ENCODE assay signal across 8 mouse cellular contexts in genomic region chr7:119519654-119520053, GRCm38 (mm10). TPM values are rescaled to one million over a fixed set of nuclear protein-coding genes. Genes with fewer than 3 reads are reported as not detected.
DNase-seq lines count a peak whose midpoint lies in the region; ATAC-seq and TF ChIP-seq lines count a peak whose summit lies in the region.

No protein-coding gene starts in this region.

- no peak overlapping the region for H3K4me2 ChIP-seq in forebrain, postnatal 0 days (ENCODE audit: low read depth)
- H3K4me2 ChIP-seq in forebrain, embryonic 12.5 days: no peak overlapping the region
- H3K4me2 ChIP-seq in intestine, embryonic 14.5 days (ENCODE audit: low read length): no peak overlapping the region

- H3K9ac ChIP-seq in forebrain, postnatal 0 days: no peak overlapping the region
- no peak overlapping the region for H3K9ac ChIP-seq in forebrain, embryonic 12.5 days
- H3K9ac ChIP-seq in intestine, embryonic 14.5 days (ENCODE audit: low read length): no peak overlapping the region

- no peaks in the 10 kb centered on the region for H3K27me3 ChIP-seq in forebrain, postnatal 0 days (ENCODE audit: insufficient read depth, low read length)
- H3K27me3 ChIP-seq in forebrain, embryonic 12.5 days: 0 out of 2 replicates have a peak, but pooled peaks cover 1% of the 10 kb centered on the region
- no peaks in the 10 kb centered on the region for H3K27me3 ChIP-seq in intestine, embryonic 14.5 days (replicated peaks; ENCODE audit: control insufficient read depth, insufficient read depth, low read length)
- H3K27me3 ChIP-seq in splenic B cell, adult 2 months (ENCODE audit: control insufficient read depth, insufficient read depth, low read length, poor library complexity, severe bottlenecking): no peaks in the 10 kb centered on the region

- H3K36me3 ChIP-seq in forebrain, postnatal 0 days (ENCODE audit: insufficient read depth): no peaks in the 10 kb centered on the region
- no peaks in the 10 kb centered on the region for H3K36me3 ChIP-seq in forebrain, embryonic 12.5 days (replicated peaks)
- no peaks in the 10 kb centered on the region for H3K36me3 ChIP-seq in intestine, embryonic 14.5 days (ENCODE audit: control insufficient read depth, insufficient read depth, low read length)
- H3K36me3 ChIP-seq in splenic B cell, adult 2 months (ENCODE audit: control insufficient read depth, insufficient read depth, low read length, poor library complexity, severe bottlenecking): no peaks in the 10 kb centered on the region

- no peaks in the 10 kb centered on the region for H3K9me3 ChIP-seq in forebrain, postnatal 0 days (ENCODE audit: low read length)
- H3K9me3 ChIP-seq in forebrain, embryonic 12.5 days: no peaks in the 10 kb centered on the region
- no peaks in the 10 kb centered on the region for H3K9me3 ChIP-seq in intestine, embryonic 14.5 days (ENCODE audit: control insufficient read depth, low read length)

- no peak for ATAC-seq in forebrain, postnatal 0 days
- ATAC-seq in forebrain, embryonic 12.5 days (ENCODE audit: low FRiP score): no peak
- peak; percentile 83; the same call in 1 of the 2 replicates for ATAC-seq in common myeloid progenitor, adult 5-6 weeks (replicated peaks; ENCODE audit: low read depth, poor library complexity, severe bottlenecking)
- ATAC-seq in intestine, embryonic 14.5 days (replicated peaks; ENCODE audit: low FRiP score, low TSS enrichment, low read depth): no peak

- WGBS in forebrain, postnatal 0 days: 51% methylated on average over 5 of the region's 5 CpGs
- WGBS in forebrain, embryonic 12.5 days: 54% methylated on average over 5 of the region's 5 CpGs
- WGBS in intestine, embryonic 14.5 days: 47% methylated on average over 5 of the region's 5 CpGs

- no peaks in the 10 kb centered on the region for H3K4me1 ChIP-seq in forebrain, postnatal 0 days (ENCODE audit: insufficient read depth)
- H3K4me1 ChIP-seq in forebrain, embryonic 12.5 days: no peaks in the 10 kb centered on the region
- no peaks in the 10 kb centered on the region for H3K4me1 ChIP-seq in intestine, embryonic 14.5 days (replicated peaks; ENCODE audit: control insufficient read depth, insufficient read depth, low read length)

- TF ChIP-seq CTCF in forebrain, postnatal 0 days (IDR thresholded peaks at IDR 0.05; ENCODE audit: low read depth): peak; percentile 83

- no peak overlapping the region for H3K4me3 ChIP-seq in forebrain, postnatal 0 days (ENCODE audit: low read depth, low read length)
- H3K4me3 ChIP-seq in forebrain, embryonic 12.5 days (replicated peaks): no peak overlapping the region
- no peak overlapping the region for H3K4me3 ChIP-seq in intestine, embryonic 14.5 days (ENCODE audit: low read depth, low read length)

- peak; percentile 63 for DNase-seq in forebrain, postnatal 0 days
- peak; percentile 79 to 85 for DNase-seq in adrenal gland, adult 18-20 months (ENCODE audit: low spot score in 2 of 2)
- DNase-seq in intestine, embryonic 14.5 days (ENCODE audit: low spot score): peak; percentile 81
- peak; percentile 66 for DNase-seq in left cerebral cortex, adult 11 months (ENCODE audit: low spot score)
- peak; percentile 43 to 64 for DNase-seq in lung, postnatal 4 days
- DNase-seq in splenic B cell, adult 2 months (ENCODE audit: low read depth, low spot score): peak; percentile 8

- H3K27ac ChIP-seq in forebrain, postnatal 0 days (ENCODE audit: low read depth, low read length): no peak overlapping the region
- no peak overlapping the region for H3K27ac ChIP-seq in forebrain, embryonic 12.5 days
- H3K27ac ChIP-seq in intestine, embryonic 14.5 days (ENCODE audit: low read depth): no peak overlapping the region

RNA-seq across cellular contexts. Expression of gene Acsm5, which starts 0.4 kb away (rescaled TPM):
- 0.15 TPM in 1 of 2 replicates, not detected in the other for total RNA-seq in forebrain, postnatal 0 days (2014; rRNA removed)
- polyA plus RNA-seq in forebrain, postnatal 0 days (2015; fragmentation: Nextera tagmentation; extraction: Ambion mirVana): not detected in 2 replicates
- polyA plus RNA-seq in forebrain, embryonic 12.5 days (2016; fragmentation: Nextera tagmentation; extraction: Ambion mirVana): not detected in 2 replicates
- total RNA-seq in adrenal gland, adult 18-20 months (2021): 1 to 10 TPM; 5.1 to 6.5 TPM
- total RNA-seq in common myeloid progenitor, adult 5-6 weeks (2017): not detected in 2 replicates
- polyA plus RNA-seq in intestine, embryonic 14.5 days (2014; fragmentation: Nextera tagmentation; extraction: Ambion mirVana): not detected in 2 replicates

RNA-seq across cellular contexts. Expression of gene Pdilt, which starts 3.6 kb away (rescaled TPM):
- not detected in 2 replicates for total RNA-seq in forebrain, postnatal 0 days (2014; rRNA removed)
- polyA plus RNA-seq in forebrain, postnatal 0 days (2015; fragmentation: Nextera tagmentation; extraction: Ambion mirVana): 0.07 TPM in 1 of 2 replicates, not detected in the other
- not detected in 2 replicates for polyA plus RNA-seq in forebrain, embryonic 12.5 days (2016; fragmentation: Nextera tagmentation; extraction: Ambion mirVana)
- not detected for total RNA-seq in adrenal gland, adult 18-20 months (2021)
- total RNA-seq in common myeloid progenitor, adult 5-6 weeks (2017): not detected in 2 replicates
- polyA plus RNA-seq in intestine, embryonic 14.5 days (2014; fragmentation: Nextera tagmentation; extraction: Ambion mirVana): not detected in 2 replicates

RNA-seq across cellular contexts. Expression of gene Acsm2, which starts 34.5 kb away (rescaled TPM):
- 0.05 TPM in 1 of 2 replicates, not detected in the other for total RNA-seq in forebrain, postnatal 0 days (2014; rRNA removed)
- not detected in 2 replicates for polyA plus RNA-seq in forebrain, postnatal 0 days (2015; fragmentation: Nextera tagmentation; extraction: Ambion mirVana)
- polyA plus RNA-seq in forebrain, embryonic 12.5 days (2016; fragmentation: Nextera tagmentation; extraction: Ambion mirVana): not detected in 2 replicates
- total RNA-seq in adrenal gland, adult 18-20 months (2021): 1 to 10 TPM in 1 of 2 experiments, not detected in 1; 2.2 TPM
- not detected in 2 replicates for total RNA-seq in common myeloid progenitor, adult 5-6 weeks (2017)
- not detected in 2 replicates for polyA plus RNA-seq in intestine, embryonic 14.5 days (2014; fragmentation: Nextera tagmentation; extraction: Ambion mirVana)

RNA-seq across cellular contexts. Expression of gene Umod, which starts 40.6 kb away (rescaled TPM):
- total RNA-seq in forebrain, postnatal 0 days (2014; rRNA removed): not detected in 2 replicates
- not detected in 2 replicates for polyA plus RNA-seq in forebrain, postnatal 0 days (2015; fragmentation: Nextera tagmentation; extraction: Ambion mirVana)
- not detected in 2 replicates for polyA plus RNA-seq in forebrain, embryonic 12.5 days (2016; fragmentation: Nextera tagmentation; extraction: Ambion mirVana)
- total RNA-seq in adrenal gland, adult 18-20 months (2021): not detected
- total RNA-seq in common myeloid progenitor, adult 5-6 weeks (2017): not detected in 2 replicates
- polyA plus RNA-seq in intestine, embryonic 14.5 days (2014; fragmentation: Nextera tagmentation; extraction: Ambion mirVana): not detected in 2 replicates

Comparison
In these comparisons a context has a peak if more than half of its experiments do, and no peak if none do; other contexts are left out.
1. DNase-seq: peak in every context shown above with its lines; median percentile 82 in adrenal gland, adult 18-20 months; 81 in intestine, embryonic 14.5 days; 66 in left cerebral cortex, adult 11 months; 63 in forebrain, postnatal 0 days; 54 in lung, postnatal 4 days; 8 in splenic B cell, adult 2 months.